Mouse (Mus musculus): Measurements from ENCODE around the gene Exoc1. TPM values are rescaled to one million over a fixed set of nuclear protein-coding genes. Genes with fewer than 3 reads are reported as not detected.

Gene Exoc1
- polyA plus RNA-seq, 1 experiment from 2014 or later = 28.8 TPM

- Histone ChIP-seq H3K9me3 (replicated peaks; ENCODE audit: control insufficient read depth, low read length) (no peaks in the 10 kb centered on the region), H3K4me1 (ENCODE audit: control insufficient read depth, insufficient read depth, low read length) (peaks cover 4% of the 10 kb centered on the region; the same call in 1 of the 2 replicates), H3K4me3 (replicated peaks; ENCODE audit: low read length) (peak within 1 kb of the TSS; percentile 90), H3K27ac (ENCODE audit: low read length) (peak within 1 kb of the TSS; percentile 90), H3K9ac (ENCODE audit: low read length) (peak within 1 kb of the TSS; percentile 95), H3K27me3 (ENCODE audit: control insufficient read depth, insufficient read depth, low read length) (no peaks in the 10 kb centered on the region), H3K4me2 (ENCODE audit: low read depth, low read length) (peak within 1 kb of the TSS; percentile 81), H3K36me3 (ENCODE audit: control insufficient read depth, insufficient read depth, low read length) (0 out of 2 replicates have a peak, but pooled peaks cover 2% of the 10 kb centered on the region)
- under 1% methylated on average over 91 of the region's 92 CpGs for WGBS
- peak; percentile 98 for ATAC-seq (ENCODE audit: insufficient read depth, low FRiP score)
Measured at GRCm38 (mm10) chr5:76588551-76589283, 59.6 kb downstream of the Exoc1 start, which contains the start of gene Cep135. Gene Cep135, plus strand, starts transcription at chr5:76588698.

- Histone ChIP-seq H3K9ac (ENCODE audit: low read length) (peak overlapping the region; percentile 95), H3K27me3 (ENCODE audit: control insufficient read depth, insufficient read depth, low read length) (no peaks in the 10 kb centered on the region), H3K4me2 (ENCODE audit: low read depth, low read length) (peak overlapping the region; percentile 81), H3K9me3 (replicated peaks; ENCODE audit: control insufficient read depth, low read length) (no peaks in the 10 kb centered on the region), H3K4me3 (replicated peaks; ENCODE audit: low read length) (peak overlapping the region; percentile 90), H3K4me1 (ENCODE audit: control insufficient read depth, insufficient read depth, low read length) (peaks cover 4% of the 10 kb centered on the region; the same call in 1 of the 2 replicates), H3K27ac (ENCODE audit: low read length) (peak overlapping the region; percentile 90), H3K36me3 (ENCODE audit: control insufficient read depth, insufficient read depth, low read length) (0 out of 2 replicates have a peak, but pooled peaks cover 3% of the 10 kb centered on the region)
- WGBS = 4% methylated on average over 7 of the region's 7 CpGs
- ATAC-seq (ENCODE audit: insufficient read depth, low FRiP score) = no peak
Measured at GRCm38 (mm10) chr5:76589311-76589710, 60.2 kb downstream of the Exoc1 start.

- Histone ChIP-seq H3K4me3 (replicated peaks; ENCODE audit: low read length) (no peak overlapping the region), H3K4me1 (ENCODE audit: control insufficient read depth, insufficient read depth, low read length) (peaks cover 4% of the 10 kb centered on the region; the same call in 1 of the 2 replicates), H3K27me3 (ENCODE audit: control insufficient read depth, insufficient read depth, low read length) (no peaks in the 10 kb centered on the region), H3K4me2 (ENCODE audit: low read depth, low read length) (peak overlapping the region; percentile 81; the same call in 1 of the 2 replicates), H3K27ac (ENCODE audit: low read length) (no peak overlapping the region), H3K9ac (ENCODE audit: low read length) (no peak overlapping the region), H3K9me3 (replicated peaks; ENCODE audit: control insufficient read depth, low read length) (no peaks in the 10 kb centered on the region), H3K36me3 (ENCODE audit: control insufficient read depth, insufficient read depth, low read length) (peaks cover 3% of the 10 kb centered on the region; the same call in 1 of the 2 replicates)
- ATAC-seq (ENCODE audit: insufficient read depth, low FRiP score) = no peak
- WGBS = 79% methylated on average over 2 of the region's 2 CpGs
Measured at GRCm38 (mm10) chr5:76590009-76590408, 60.9 kb downstream of the Exoc1 start.

- Histone ChIP-seq H3K9ac (ENCODE audit: low read length) (no peak overlapping the region), H3K9me3 (replicated peaks; ENCODE audit: control insufficient read depth, low read length) (no peaks in the 10 kb centered on the region), H3K4me3 (replicated peaks; ENCODE audit: low read length) (no peak overlapping the region), H3K27ac (ENCODE audit: low read length) (no peak overlapping the region), H3K36me3 (ENCODE audit: control insufficient read depth, insufficient read depth, low read length) (peaks cover 12% of the 10 kb centered on the region), H3K4me1 (ENCODE audit: control insufficient read depth, insufficient read depth, low read length) (peaks cover 4% of the 10 kb centered on the region; the same call in 1 of the 2 replicates), H3K27me3 (ENCODE audit: control insufficient read depth, insufficient read depth, low read length) (no peaks in the 10 kb centered on the region), H3K4me2 (ENCODE audit: low read depth, low read length) (no peak overlapping the region)
- 64% methylated on average over 9 of the region's 9 CpGs for WGBS
- ATAC-seq (ENCODE audit: insufficient read depth, low FRiP score) = no peak
Measured at GRCm38 (mm10) chr5:76591885-76592284, 62.8 kb downstream of the Exoc1 start.

- no peaks in the 10 kb centered on the region for H3K27me3 ChIP-seq (ENCODE audit: control insufficient read depth, insufficient read depth, low read length)
- H3K9me3 ChIP-seq (replicated peaks; ENCODE audit: control insufficient read depth, low read length) = no peaks in the 10 kb centered on the region
- no peak overlapping the region for H3K9ac ChIP-seq (ENCODE audit: low read length)
- peaks cover 15% of the 10 kb centered on the region for H3K36me3 ChIP-seq (ENCODE audit: control insufficient read depth, insufficient read depth, low read length)
- H3K4me2 ChIP-seq (ENCODE audit: low read depth, low read length) = no peak overlapping the region
- H3K27ac ChIP-seq (ENCODE audit: low read length) = peak overlapping the region; percentile 46; the same call in 1 of the 2 replicates
- peak; percentile 87; the same call in 1 of the 2 replicates for ATAC-seq (ENCODE audit: insufficient read depth, low FRiP score)
- H3K4me3 ChIP-seq (replicated peaks; ENCODE audit: low read length) = no peak overlapping the region
- WGBS = 84% methylated on average over 8 of the region's 8 CpGs
- H3K4me1 ChIP-seq (ENCODE audit: control insufficient read depth, insufficient read depth, low read length) = no peaks in the 10 kb centered on the region
Measured at GRCm38 (mm10) chr5:76609702-76610370, 80.7 kb downstream of the Exoc1 start.

- WGBS = 84% methylated on average over 6 of the region's 6 CpGs
- Histone ChIP-seq H3K4me2 (ENCODE audit: low read depth, low read length) (no peak overlapping the region), H3K9ac (ENCODE audit: low read length) (no peak overlapping the region), H3K4me1 (ENCODE audit: control insufficient read depth, insufficient read depth, low read length) (no peaks in the 10 kb centered on the region), H3K27me3 (ENCODE audit: control insufficient read depth, insufficient read depth, low read length) (no peaks in the 10 kb centered on the region), H3K4me3 (replicated peaks; ENCODE audit: low read length) (no peak overlapping the region), H3K27ac (ENCODE audit: low read length) (no peak overlapping the region), H3K9me3 (replicated peaks; ENCODE audit: control insufficient read depth, low read length) (no peaks in the 10 kb centered on the region), H3K36me3 (ENCODE audit: control insufficient read depth, insufficient read depth, low read length) (peaks cover 15% of the 10 kb centered on the region)
- ATAC-seq (ENCODE audit: insufficient read depth, low FRiP score) = no peak
Measured at GRCm38 (mm10) chr5:76612867-76613499, 83.9 kb downstream of the Exoc1 start.

- H3K9me3 ChIP-seq (replicated peaks; ENCODE audit: control insufficient read depth, low read length) = no peaks in the 10 kb centered on the region
- no peak overlapping the region for H3K4me2 ChIP-seq (ENCODE audit: low read depth, low read length)
- no peaks in the 10 kb centered on the region for H3K27me3 ChIP-seq (ENCODE audit: control insufficient read depth, insufficient read depth, low read length)
- H3K4me1 ChIP-seq (ENCODE audit: control insufficient read depth, insufficient read depth, low read length) = no peaks in the 10 kb centered on the region
- no peak overlapping the region for H3K9ac ChIP-seq (ENCODE audit: low read length)
- peaks cover 12% of the 10 kb centered on the region for H3K36me3 ChIP-seq (ENCODE audit: control insufficient read depth, insufficient read depth, low read length)
- no peak overlapping the region for H3K4me3 ChIP-seq (replicated peaks; ENCODE audit: low read length)
- H3K27ac ChIP-seq (ENCODE audit: low read length) = no peak overlapping the region
- no peak for ATAC-seq (ENCODE audit: insufficient read depth, low FRiP score)
- 92% methylated on average over 8 of the region's 8 CpGs for WGBS
Measured at GRCm38 (mm10) chr5:76615276-76615675, 86.2 kb downstream of the Exoc1 start.

- Histone ChIP-seq H3K9me3 (replicated peaks; ENCODE audit: control insufficient read depth, low read length) (no peaks in the 10 kb centered on the region), H3K36me3 (ENCODE audit: control insufficient read depth, insufficient read depth, low read length) (peaks cover 12% of the 10 kb centered on the region), H3K4me3 (replicated peaks; ENCODE audit: low read length) (no peak overlapping the region), H3K4me2 (ENCODE audit: low read depth, low read length) (no peak overlapping the region), H3K9ac (ENCODE audit: low read length) (no peak overlapping the region), H3K27me3 (ENCODE audit: control insufficient read depth, insufficient read depth, low read length) (no peaks in the 10 kb centered on the region), H3K4me1 (ENCODE audit: control insufficient read depth, insufficient read depth, low read length) (no peaks in the 10 kb centered on the region), H3K27ac (ENCODE audit: low read length) (no peak overlapping the region)
- WGBS = 69% methylated on average over 2 of the region's 2 CpGs
- ATAC-seq (ENCODE audit: insufficient read depth, low FRiP score) = no peak
Measured at GRCm38 (mm10) chr5:76616196-76616747, 87.2 kb downstream of the Exoc1 start.
